9 mouse cellular contexts compared by ENCODE assay signal in genomic region chr2:32077744-32078143, GRCm38 (mm10). TPM values are rescaled to one million over a fixed set of nuclear protein-coding genes. Genes with fewer than 3 reads are reported as not detected.
DNase-seq lines count a peak whose midpoint lies in the region; ATAC-seq lines count a peak whose summit lies in the region.
"Had no signal": no experiment of that assay in that cellular context is flagged by ENCODE, and none has a peak within 500 bp of the region (broad histone marks: within the 10 kb centered on the region; RNA-seq: fewer than 3 reads in every experiment).

No protein-coding gene starts in this region.

- 75% methylated on average over 10 of the region's 10 CpGs for WGBS in kidney, embryonic 15.5 days
- 79% methylated on average over 10 of the region's 10 CpGs for WGBS in liver, embryonic 11.5 days

- no peaks in the 10 kb centered on the region for H3K36me3 ChIP-seq in kidney, embryonic 15.5 days
- H3K36me3 ChIP-seq in liver, embryonic 11.5 days (ENCODE audit: control insufficient read depth, insufficient read depth, low read length), result peaks cover 6% of the 10 kb centered on the region; the same call in 1 of the 2 replicates

- H3K27me3 ChIP-seq in kidney, embryonic 15.5 days, result peaks cover 20% of the 10 kb centered on the region
- 0 out of 2 replicates have a peak, but pooled peaks cover 2% of the 10 kb centered on the region for H3K27me3 ChIP-seq in liver, embryonic 11.5 days (replicated peaks; ENCODE audit: control insufficient read depth, insufficient read depth, low read length)

- H3K9me3 ChIP-seq in kidney, embryonic 15.5 days (replicated peaks), result no peaks in the 10 kb centered on the region
- no peaks in the 10 kb centered on the region for H3K9me3 ChIP-seq in liver, embryonic 11.5 days (ENCODE audit: control insufficient read depth, low read length)

- H3K4me1 ChIP-seq in kidney, embryonic 15.5 days, result peaks cover under 1% of the 10 kb centered on the region
- H3K4me1 ChIP-seq in liver, embryonic 11.5 days (replicated peaks; ENCODE audit: control insufficient read depth, insufficient read depth, low read length), result peaks cover 38% of the 10 kb centered on the region

- H3K9ac ChIP-seq in kidney, embryonic 15.5 days, result no peak overlapping the region
- no peak overlapping the region for H3K9ac ChIP-seq in liver, embryonic 11.5 days (ENCODE audit: low read depth, low read length)

- no peak overlapping the region for H3K4me2 ChIP-seq in kidney, embryonic 15.5 days
- peak overlapping the region; percentile 100 for H3K4me2 ChIP-seq in liver, embryonic 11.5 days

- DNase-seq in kidney, adult 18-20 months, result no peak
- DNase-seq in CD4-positive helper T cell, adult 2 months (ENCODE audit: low read depth, low spot score), result peak; percentile 67
- peak; percentile 59 for DNase-seq in CD4-positive, CD25-positive, alpha-beta regulatory T cell, adult 2 months (ENCODE audit: low read depth, low spot score)
- no peak for DNase-seq in liver, embryonic 11.5 days (ENCODE audit: low spot score)
- DNase-seq in embryo, embryonic 9.5 days (ENCODE audit: extremely low spot score), result no peak
- no peak for DNase-seq in layer of hippocampus, adult 8-10 months (ENCODE audit: low spot score in 2 of 2)
- DNase-seq: cerebellum, postnatal 36 days had no signal

- ATAC-seq in kidney, embryonic 15.5 days (replicated peaks; ENCODE audit: low FRiP score), result no peak
- ATAC-seq in liver, embryonic 11.5 days (replicated peaks; ENCODE audit: low FRiP score), result no peak
- ATAC-seq: Patski had no signal

- peak overlapping the region; percentile 29; the same call in 1 of the 2 replicates for H3K27ac ChIP-seq in kidney, embryonic 15.5 days
- H3K27ac ChIP-seq in liver, embryonic 11.5 days (ENCODE audit: low read depth, low read length), result peak overlapping the region; percentile 54; the same call in 1 of the 2 replicates

- no peak overlapping the region for H3K4me3 ChIP-seq in kidney, embryonic 15.5 days (replicated peaks)
- H3K4me3 ChIP-seq in liver, embryonic 11.5 days (ENCODE audit: low read depth, low read length), result no peak overlapping the region

RNA-seq across cellular contexts. Expression of gene Fam78a, which starts 6.9 kb away (rescaled TPM):
- polyA plus RNA-seq in kidney, embryonic 15.5 days (2015; fragmentation: Nextera tagmentation; extraction: Ambion mirVana), result 1.6 and 2.3 TPM in 2 replicates
- polyA plus RNA-seq in liver, embryonic 11.5 days (2014; fragmentation: Nextera tagmentation; extraction: Ambion mirVana), result 19.2 and 19.8 TPM in 2 replicates
- total RNA-seq in layer of hippocampus, adult 8-10 months (2022), result 1 to 10 TPM; 4.3 to 6.2 (median 5.3) TPM

RNA-seq across cellular contexts. Expression of gene Plpp7, which starts 17.6 kb away (rescaled TPM):
- polyA plus RNA-seq in kidney, embryonic 15.5 days (2015; fragmentation: Nextera tagmentation; extraction: Ambion mirVana), result 4.4 and 7.1 TPM in 2 replicates
- polyA plus RNA-seq in liver, embryonic 11.5 days (2014; fragmentation: Nextera tagmentation; extraction: Ambion mirVana), result 5.3 TPM in 2 replicates
- total RNA-seq in layer of hippocampus, adult 8-10 months (2022), result 10 to 100 TPM; 21.2 to 24.0 (median 23.4) TPM

Comparison
In these comparisons a context has a peak if more than half of its experiments do, and no peak if none do; other contexts are left out.
1. DNase-seq: peak in CD4-positive helper T cell, adult 2 months (single experiment) and CD4-positive, CD25-positive, alpha-beta regulatory T cell, adult 2 months (single experiment); none in kidney, adult 18-20 months (single experiment), liver, embryonic 11.5 days (single experiment), embryo, embryonic 9.5 days (single experiment) and layer of hippocampus, adult 8-10 months (0 of 2).